Mouse (Mus musculus) frontal cortex, postnatal 10 days (tissue): Measurements from ENCODE around the gene Wnt9b.

Experiments
- DNase-seq, 2 experiments: peaks; one replicate each; pipeline ENCODE4 v3.0.0; 2022; ENCODE audit warnings: low spot score in 2 of 2, mixed read lengths in 1 of 2

Wnt9b gene

DNA sequence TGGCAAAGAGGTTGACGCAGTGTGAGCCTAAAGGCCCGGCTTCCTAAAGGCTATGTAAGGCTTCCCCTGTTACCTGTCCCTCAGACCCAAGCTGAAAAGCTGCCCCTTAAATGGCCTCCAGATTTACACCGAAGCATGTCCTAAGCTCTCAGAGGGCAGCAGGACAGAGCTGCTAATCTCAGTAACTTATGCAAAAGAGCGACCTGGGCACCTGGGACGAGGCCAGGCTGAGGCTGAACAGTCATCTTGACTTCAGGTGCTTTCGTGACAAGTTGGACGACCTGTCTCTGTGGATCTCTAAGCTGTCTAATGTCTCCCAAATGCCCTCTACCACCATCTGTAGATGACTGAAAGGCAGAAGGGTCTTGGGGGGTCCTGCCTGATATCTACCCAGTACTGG, 17.3 kb downstream of the Wnt9b start:
- DNase-seq, result no peak

DNA sequence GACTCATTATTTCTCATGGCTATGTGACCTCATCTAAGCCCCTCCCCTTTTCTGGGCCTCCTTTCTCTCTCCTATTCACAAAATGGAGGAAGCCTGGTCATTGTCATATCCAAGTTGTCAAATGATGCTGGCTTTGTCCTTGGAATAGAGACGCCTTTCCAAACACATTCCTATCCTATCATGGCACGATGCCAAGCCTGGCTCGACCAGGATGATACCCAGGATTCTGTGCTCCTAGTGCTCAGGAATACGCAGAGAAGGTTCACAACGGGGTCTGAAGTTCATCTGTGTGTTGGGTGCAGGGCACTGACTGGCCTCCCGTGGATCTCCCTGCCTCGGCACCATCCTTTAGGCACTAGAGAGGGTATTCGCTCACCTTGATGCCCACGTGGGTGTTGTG, 18.0 kb downstream of the Wnt9b start:
- no peak for DNase-seq

DNA sequence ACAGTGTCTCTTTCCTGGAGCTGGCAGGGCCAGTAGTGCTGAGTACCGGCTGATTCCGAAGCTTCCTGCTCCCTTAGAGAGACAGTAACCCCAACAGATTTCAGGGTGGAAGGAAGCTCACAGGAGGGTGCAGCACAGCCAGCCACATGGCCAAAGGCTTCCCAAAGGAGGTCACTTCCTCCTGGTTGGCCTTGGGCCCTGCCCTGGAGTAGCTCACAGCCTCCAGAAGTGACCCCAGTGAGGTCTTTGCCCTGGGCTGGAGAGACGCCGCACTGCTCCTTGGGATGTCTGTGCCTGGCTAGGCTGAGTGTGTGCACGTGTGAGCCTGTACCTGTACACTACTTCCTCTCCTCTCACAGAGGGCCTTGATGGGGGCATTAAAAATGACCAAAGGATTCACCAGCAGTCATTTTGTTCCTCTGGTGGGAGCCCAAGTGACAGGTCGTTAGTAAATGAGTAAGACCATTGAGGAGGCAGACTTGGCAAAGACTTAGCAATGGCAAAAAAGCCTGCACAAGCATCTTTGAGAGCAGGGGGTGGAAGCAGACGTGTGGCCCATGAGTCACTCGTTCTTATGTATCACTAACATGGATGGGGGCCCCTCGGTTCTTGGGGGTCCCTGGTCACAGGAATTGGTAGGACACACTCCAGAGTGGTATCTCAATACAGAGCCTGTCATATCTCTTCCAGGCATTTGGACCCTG, 20.2 kb downstream of the Wnt9b start:
- no peak for DNase-seq

- peak in 1 of 2 experiments; percentile 15 for DNase-seq
Observed at GRCm38 (mm10) chr11:103724331-103724771, 25.3 kb downstream of the Wnt9b start.

DNA sequence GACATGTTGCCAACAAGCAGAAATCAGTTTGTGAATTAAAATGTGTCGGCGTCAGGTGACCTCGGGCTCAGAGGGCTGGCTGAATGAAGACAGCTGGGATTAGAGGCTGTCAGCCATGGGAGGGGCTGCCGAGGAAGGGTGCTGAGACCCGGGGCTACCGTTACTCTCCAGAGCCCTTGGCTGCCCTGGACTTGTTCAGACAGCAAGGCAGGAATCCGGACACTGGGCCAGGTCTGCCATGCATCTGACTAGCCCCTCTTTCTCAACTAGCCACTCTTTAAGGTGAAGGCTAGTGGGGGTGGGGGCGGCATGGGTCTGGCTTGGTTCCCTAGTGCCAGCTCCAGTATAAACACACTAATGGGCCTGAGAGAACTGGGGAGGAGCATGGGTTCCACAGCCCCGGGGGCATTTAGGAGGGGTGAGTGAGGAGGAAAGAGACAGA, 27.6 kb downstream of the Wnt9b start:
- DNase-seq, result no peak

DNA sequence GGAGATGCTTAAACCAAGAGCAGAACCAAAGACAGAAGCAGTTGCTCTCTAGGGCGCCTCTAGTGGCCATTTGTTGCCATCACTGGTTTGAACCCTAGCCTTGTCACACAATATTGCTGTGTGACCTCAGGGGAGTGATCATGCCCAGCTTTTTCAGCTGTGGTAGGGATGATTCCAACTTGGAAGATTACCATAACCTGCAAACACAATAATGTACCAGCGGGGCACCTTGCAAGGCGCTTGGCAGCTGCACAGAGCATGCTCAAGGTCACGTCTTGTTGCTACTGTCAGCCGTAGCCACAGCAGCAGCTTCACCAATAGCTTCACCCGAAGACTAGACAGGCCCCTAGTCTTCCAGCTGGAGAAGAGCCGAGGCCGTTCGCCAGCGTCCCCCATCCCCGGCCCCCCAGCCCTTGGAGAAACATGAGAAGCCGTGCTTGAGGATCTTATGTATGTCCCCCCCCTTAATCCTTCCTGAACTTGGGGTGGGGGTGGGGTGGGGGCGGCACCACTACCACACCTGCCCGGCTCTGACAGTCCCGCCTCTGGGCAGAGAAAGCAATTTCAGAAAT, 28.1 kb downstream of the Wnt9b start:
- peak in 1 of 2 experiments; percentile 36 for DNase-seq

GRCm38 (mm10) chr11:103719436-103719835, 30.2 kb downstream of the Wnt9b start:
- no peak for DNase-seq

GRCm38 (mm10) chr11:103716971-103717370, 32.6 kb downstream of the Wnt9b start:
- DNase-seq, result no peak

GRCm38 (mm10) chr11:103714074-103714473, 35.5 kb downstream of the Wnt9b start:
- no peak for DNase-seq

GRCm38 (mm10) chr11:103711851-103712587, 37.6 kb downstream of the Wnt9b start:
- no peak for DNase-seq

GRCm38 (mm10) chr11:103709982-103710381, 39.6 kb downstream of the Wnt9b start:
- DNase-seq, result no peak

DNA sequence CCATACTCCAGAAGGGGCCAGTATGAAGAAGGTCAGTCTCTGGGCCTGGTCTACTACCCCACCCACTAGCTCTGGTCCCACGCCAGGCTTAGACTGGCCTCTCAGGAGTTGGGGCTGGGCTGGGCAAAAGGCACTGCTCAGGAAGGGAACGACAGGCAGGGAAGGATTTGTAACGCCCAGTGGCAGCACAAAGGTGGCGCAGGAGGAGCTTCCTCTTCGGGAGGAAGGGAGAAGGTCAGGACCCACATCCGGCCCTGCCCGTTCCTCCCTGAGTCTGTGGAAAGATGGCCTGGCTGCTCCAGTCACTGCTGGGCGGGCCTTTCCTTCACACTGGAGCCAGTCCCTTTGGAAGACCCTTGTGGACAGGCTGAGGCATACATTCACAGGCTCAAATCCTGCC, 42.6 kb downstream of the Wnt9b start:
- no peak for DNase-seq

DNA sequence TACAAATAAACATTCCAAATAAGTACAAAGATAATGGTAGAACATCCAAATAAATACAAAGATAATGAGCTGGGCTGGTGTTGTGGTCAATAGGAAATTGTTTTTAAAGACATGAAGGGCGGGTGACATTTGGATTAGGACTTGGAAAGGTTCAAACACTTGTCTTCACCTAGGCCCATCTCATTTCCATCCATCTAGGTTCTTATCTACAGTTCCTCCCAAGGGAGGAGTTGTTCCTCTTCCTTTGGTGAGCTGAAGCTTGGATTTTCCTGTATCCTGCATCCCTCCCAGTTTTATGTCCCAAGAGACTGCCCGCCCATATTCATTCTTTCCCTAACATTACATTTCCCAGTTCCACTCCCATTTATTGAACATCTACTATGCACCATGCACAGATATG, 51.4 kb downstream of the Wnt9b start:
- no peak for DNase-seq

GRCm38 (mm10) chr11:103697565-103698176, 52.0 kb downstream of the Wnt9b start, which contains the start of gene Gosr2:
Gene Gosr2 (minus strand): TSS chr11:103697898.
- peak; percentile 80 to 89 for DNase-seq

GRCm38 (mm10) chr11:103696851-103697564, 52.6 kb downstream of the Wnt9b start:
- DNase-seq, result no peak

GRCm38 (mm10) chr11:103693241-103693640, 56.4 kb downstream of the Wnt9b start:
- no peak for DNase-seq

- no peak for DNase-seq
Observed at GRCm38 (mm10) chr11:103691036-103691435, 58.6 kb downstream of the Wnt9b start.

GRCm38 (mm10) chr11:103688980-103689378, 60.6 kb downstream of the Wnt9b start:
- no peak for DNase-seq

DNA sequence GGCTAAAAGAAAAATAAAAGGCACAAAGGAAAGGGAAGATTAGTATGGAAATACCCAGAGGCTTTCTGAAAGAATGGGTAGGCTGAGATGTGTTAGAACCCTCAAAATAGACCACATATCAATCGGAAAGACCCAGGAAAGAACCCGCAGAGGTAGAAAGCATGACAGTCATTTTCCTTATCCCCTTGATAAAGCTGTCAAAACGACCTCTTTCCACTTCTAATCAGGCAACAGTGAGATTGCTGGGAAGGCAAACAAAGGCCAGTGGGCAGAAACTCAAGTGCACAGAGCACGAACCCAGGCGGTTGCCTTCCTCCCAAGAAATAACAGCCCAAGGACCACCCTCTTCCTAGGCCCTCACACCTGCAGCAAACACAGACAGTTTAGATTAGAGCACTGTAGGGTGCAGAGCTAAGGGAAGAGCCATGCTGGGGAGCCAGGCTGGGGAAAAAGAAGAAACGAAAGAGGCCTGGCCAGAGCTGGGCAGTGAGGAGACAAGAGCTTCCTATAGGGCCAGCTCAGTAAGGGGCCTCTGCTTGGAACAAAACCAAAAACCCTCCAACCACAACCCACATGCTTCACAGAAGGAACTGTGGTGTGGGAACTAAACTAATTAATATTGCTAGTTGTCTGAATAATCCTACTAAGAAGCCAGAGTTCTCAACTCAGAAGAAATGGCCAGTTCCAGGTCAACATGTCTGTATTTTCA, 61.2 kb downstream of the Wnt9b start:
- no peak for DNase-seq

GRCm38 (mm10) chr11:103686706-103687105, 62.9 kb downstream of the Wnt9b start:
- DNase-seq, result no peak

- DNase-seq, result no peak
Observed at GRCm38 (mm10) chr11:103685261-103685736, 64.3 kb downstream of the Wnt9b start.
